Mouse (Mus musculus) gastrocnemius, postnatal 25 days (tissue): ENCODE results near the gene Fam131b. TPM values are rescaled to one million over a fixed set of nuclear protein-coding genes. Genes with fewer than 3 reads are reported as not detected.

Experiments used
- DNase-seq: peaks from one replicate; pipeline ENCODE4 v3.0.0; 2022
- total RNA-seq, 2 experiments: library from RNA; stranded (reverse); gene quantifications; 1 replicate in 1 of 2; 2 replicates in 1 of 2; pipeline ENCODE4 v1.2.3; 2021

Gene Fam131b
- total RNA-seq, 2 experiments from 2014 or later: 0.41 to 0.54 TPM

DNA sequence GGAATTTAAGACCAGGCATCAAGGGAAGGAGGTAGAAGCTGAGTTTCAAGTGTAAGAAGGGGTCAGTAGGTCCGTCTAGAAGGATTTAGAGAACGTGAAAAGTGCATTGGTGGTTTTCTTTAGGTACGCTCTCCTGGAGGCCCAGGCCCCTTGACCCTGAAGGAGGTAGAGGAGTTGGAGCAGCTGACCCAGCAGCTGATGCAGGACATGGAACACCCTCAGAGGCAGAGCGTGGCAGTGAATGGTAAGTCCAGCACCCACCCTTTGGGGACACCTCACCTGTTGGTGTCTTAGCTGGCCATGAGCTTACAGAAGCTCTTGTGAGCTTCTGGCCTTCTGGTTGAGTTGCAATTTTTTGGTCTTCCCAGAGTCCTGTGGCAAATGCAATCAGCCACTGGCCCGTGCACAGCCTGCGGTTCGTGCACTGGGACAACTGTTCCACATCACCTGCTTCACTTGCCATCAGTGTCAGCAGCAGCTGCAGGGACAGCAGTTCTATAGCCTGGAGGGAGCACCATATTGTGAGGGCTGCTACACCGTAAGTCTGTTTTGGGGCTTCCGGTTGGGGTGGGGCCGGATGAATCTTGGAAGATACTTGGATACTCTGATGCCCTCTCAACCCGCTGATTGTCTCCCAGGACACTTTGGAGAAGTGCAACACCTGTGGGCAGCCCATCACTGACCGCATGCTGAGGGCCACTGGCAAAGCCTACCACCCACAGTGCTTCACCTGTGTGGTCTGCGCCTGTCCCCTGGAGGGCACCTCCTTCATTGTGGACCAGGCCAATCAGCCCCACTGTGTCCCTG, 31.6 kb upstream of the Fam131b start:
- DNase-seq: no peak

DNA sequence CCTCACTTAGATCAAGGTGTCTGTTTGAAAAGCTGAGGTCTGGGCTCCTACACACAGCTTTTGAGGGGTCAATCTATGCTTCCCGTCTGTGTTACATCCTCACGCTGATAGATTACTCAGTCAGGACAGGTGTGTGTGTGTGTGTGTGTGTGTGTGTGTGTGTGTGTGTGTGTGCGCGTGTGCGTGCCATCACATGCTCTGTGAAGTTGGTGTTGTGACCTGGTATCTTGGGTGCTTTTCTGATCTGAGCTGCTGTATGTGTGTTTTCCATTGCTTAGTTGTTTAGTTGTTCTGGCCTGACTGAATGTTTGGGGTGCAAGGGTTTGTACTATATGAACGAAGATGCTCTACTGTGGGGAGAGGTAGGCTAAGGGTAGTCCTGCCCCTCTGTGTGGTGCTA, 30.9 kb upstream of the Fam131b start:
- DNase-seq: no peak

DNA sequence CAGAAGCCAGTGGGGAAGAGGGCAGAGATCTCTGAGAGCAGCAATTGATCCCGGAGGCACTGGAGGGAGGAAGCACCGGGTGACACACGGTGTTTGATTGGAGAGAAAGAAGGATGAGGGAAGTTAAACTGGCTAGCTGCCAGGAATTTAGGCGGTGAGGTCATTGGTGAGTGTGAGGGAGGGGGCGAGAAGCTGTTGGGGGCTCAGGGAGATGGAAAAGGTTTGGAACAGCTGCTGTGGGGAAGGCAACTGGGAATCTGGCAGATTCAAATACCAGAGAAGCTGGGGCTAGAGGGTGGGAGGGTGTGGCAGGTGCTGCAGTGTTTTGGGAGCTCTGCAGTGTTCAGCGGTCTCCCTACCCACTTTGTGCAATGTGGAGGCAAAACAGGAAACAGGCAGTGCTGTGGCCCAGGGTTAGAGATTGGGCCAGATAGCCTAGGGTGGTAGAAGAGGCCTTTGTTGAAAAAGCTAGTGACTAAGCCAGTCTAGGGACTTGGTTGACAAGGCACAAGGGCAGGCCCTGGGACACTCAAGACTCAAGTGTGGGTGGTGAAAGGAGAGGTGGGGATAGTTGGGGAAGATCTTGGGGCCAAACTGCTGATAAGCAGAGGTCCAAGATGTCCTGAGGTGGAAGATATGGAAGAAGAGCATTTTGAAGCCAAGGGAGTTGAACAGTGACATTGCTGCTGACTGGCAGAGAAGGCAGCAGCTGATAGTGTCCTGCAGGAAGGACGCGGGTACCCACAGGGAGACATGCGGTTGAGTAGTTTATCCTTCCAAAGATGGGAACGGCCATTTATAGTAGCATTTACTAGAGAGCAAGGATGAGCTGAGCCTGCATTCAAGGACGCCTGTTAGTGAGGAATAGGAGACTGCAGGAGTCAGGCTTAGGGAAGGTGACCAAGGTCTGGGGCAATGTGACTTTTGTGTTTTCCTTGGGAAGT, 29.9 kb upstream of the Fam131b start:
- no peak for DNase-seq

DNA sequence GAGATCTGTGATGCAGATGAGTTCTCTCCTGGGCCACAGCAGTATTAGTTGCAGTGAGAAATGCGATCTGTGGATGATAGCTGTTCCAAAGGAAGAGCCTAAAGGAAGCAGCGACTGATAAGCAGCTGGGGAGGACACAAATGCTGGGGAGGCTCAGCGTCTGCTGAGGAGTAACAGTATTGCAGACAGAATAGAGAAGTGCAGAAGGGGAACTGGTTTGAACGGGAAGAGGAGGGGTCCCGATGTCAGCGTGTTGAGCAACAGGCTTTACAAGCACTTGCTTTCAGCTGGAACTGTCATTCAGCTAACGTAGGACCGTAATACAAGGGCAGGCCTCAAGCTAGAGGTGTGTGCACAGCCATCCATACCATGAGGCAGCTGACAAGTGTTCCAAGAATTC, 28.7 kb upstream of the Fam131b start:
- DNase-seq: no peak

DNA sequence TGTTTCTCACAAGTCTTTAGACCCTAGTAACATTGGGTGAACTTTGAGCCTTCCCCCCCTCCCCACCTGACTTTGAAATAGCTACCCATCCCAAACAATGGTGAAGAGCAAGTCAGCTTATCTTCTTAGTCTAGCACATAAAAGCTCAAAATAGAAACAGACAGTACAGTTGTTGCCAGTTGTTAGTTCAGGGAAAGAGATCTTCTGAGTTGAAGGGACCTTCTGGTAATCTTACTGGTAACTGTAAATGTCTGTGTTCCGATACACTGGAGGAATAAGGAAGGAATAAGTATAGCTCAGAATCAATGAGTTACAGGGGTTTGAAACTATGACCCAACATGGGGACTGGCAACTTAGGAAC, 28.0 kb upstream of the Fam131b start:
- no peak for DNase-seq

DNA sequence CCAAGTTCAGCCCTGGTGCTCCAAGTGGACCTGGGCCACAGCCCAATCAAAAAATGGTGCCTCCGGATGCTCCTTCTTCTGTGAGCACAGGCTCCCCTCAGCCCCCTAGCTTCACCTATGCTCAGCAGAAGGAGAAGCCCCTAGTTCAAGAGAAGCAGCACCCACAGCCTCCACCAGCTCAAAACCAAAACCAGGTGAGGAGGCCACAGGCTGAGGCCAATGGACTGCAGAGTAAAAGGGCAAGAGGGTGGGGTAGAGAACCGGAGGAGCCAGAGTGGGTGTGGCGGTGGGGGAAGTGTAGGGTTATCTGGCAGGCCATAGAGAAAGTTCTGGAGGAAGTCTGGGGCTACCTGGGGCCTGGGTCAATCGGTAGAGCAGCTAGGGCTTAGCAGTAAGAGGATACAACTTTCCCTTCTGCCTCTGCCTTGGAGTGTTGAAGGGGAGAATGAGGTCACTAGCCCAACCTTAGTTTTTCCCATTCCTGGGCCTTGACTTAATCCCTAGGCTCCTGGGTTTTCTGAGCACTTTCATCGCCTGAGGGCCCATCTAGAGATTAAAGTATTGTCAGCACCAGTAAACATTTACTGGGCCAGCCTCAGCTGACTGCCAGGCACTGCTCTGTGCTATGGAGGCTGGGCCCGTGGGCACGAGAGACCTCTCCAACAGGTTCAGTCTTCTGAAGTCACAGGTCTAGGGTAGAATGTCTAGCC, 27.5 kb upstream of the Fam131b start:
- no peak for DNase-seq

DNA sequence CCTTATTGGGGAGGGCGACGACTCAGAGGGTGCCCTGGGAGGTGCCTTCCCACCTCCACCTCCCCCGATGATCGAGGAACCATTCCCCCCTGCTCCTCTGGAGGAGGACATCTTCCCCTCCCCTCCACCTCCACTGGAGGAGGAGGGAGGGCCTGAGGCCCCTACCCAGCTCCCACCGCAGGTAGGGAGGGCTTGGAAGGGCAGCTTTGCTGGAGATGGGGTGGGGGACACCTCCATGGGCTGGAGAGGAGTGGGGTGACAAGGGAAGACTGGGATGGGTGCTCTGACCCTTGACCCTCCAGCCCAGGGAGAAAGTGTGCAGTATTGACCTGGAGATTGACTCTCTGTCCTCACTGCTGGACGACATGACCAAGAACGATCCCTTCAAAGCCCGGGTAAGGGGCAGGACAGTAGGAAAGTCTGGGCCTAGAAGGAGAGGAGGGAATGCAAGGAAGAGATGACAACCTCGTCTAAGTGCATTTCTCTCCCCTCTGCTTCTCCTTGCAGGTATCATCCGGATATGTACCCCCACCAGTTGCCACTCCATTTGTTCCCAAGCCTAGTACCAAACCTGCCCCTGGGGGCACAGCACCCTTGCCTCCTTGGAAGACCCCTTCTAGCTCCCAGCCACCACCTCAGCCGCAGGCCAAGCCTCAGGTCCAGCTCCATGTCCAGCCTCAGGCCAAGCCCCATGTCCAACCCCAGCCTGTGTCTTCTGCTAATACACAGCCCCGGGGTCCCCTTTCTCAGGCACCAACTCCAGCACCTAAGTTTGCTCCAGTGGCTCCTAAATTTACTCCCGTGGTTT, 26.7 kb upstream of the Fam131b start:
- DNase-seq: no peak

DNA sequence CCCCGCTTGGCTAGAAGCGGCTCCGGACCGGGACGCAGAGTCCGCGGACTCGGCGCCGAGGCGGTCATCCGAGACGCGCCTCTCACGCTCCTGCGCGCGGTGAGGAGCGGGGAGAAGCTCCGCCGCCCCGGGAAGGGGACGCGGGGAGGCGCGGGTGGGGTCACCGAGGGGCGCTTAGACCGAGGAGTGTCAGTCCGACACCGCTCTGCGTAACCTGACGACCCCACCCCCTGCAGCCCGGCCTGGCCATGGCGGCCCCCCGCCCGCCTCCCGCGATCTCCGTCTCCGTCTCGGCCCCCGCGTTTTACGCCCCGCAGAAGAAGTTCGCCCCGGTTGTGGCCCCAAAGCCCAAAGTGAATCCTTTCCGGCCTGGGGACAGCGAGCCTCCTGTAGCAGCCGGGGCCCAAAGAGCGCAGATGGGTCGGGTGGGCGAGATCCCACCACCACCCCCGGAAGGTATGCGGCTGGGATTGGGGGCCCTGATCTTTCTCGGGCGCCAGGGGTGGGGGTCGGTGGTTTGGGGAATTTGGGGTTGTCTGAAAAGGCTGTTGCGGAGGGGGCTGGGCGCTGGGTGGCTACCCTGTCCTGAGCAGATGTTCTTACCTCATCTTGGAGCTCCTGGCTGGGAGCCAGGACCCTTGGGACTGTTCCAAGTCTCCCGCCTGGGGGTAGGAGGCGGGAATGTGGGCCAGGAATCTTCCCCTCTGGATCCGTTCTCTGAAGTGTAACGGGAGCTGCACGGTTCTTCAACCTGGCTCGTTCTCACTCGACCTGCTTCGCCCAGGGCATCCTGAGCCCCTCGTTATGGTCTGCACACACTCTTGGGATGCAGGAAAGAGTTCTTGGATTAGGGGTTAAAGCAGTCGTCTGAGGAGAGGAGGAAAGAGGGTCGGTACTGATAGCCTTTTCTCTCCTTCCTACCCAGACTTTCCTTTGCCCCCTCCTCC, 25.9 kb upstream of the Fam131b start:
- DNase-seq: peak; percentile 77

DNA sequence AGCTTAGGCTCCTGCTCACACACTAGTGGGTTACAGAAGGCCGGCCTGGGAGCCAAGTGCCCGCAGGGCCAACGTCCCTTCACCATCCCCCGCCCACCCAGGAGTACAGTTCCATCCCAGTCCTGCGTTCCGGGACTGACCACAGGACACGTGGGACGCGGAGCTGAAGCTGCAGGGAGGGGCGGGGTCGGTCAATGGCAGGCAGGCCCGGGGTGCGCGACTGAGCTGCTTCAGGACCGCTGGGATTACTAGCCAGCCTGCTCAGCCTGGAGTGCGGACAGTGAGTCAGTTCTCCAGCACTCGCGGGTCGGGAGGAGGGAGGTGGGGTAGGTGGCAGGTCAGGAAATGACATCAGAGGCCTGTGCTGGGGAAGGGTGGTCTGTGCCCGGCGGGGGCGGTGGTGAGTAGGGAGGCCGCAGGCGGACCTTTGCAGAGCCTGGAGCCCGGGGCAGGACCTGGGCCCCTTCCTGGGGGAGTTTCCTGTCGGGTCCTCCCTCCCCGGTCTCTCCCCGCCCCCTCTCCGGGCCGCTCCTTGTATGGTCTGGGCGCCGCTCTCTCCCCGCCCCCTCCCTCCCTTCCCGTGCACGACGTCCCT, 25.1 kb upstream of the Fam131b start, which contains the start of gene Zyx:
Gene Zyx, plus strand, starts transcription at position 205 of the 595 bp plus-strand sequence.
- peak; percentile 98 for DNase-seq

DNA sequence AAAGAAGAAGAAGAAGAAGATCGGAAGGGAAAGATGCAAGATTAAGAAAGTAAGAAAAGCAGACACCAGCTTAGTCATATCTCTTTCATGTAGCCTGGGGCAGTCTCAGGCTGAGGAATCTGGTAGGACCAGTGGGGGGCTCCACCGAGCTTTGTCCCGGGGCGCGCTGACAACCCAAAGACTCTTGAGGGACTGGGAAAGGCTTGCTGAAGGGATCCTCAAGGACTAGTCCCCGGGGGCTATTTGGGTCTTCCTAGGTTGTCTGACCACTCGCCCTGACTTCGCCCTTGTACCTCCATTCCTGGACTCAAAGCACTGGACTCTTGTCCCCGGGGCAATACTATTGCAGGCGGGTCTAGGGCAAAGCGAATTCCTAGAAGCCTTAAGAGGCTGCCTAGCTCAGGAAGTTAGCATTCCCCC, 24.6 kb upstream of the Fam131b start:
- DNase-seq: peak; percentile 72

DNA sequence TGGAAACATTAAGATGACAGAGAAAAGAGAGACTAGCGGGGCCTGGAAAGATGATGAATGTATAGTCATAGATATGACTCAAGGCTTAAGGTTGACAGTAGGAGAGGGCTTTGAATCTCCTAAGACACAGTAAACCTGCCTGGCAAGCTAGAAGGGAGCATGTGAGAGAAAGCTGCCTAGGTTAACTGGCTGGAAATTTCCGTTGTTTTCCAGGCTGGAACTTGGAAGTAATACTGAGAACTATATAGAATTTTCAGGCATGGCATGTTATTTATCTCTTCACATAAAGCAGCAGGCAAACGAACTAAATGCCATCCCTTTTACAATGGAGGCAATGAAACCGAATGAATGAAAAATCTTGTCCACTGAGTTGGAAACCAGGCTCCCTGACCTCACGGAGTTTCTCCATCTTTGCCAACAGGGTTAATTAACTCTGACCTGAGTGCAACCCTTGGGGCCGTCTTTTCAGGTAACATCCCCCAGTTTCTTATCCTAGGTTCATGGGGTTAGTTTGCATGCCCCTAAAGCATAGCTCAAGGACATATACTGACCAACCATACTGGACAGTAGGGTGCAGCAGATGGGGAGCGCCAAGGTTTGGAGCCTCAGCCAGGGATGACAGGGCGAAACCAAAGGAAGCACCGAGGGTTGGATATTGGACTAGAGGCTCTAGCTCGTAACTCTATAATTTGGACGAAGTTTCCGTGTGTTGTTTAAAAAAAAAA, 24.0 kb upstream of the Fam131b start:
- no peak for DNase-seq

DNA sequence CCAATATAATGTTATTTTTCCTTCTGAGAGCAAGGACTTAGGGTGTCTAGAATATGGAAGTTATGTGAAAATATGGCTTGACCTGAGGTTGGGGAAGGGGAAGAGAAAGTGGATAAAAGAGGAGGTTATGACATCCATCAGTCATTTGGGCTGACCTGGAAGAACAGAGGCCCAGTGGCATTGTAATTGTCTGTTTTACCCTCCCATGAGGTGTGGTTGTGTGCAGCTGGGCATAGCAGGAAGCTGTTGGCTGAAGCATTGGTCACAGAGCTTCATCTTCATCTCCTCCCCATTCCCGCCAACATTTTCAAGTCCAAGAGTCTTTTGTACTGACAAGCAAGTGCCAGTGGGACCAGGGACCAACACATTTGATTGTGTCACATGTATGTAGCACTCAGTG, 19.8 kb upstream of the Fam131b start:
- DNase-seq: no peak

DNA sequence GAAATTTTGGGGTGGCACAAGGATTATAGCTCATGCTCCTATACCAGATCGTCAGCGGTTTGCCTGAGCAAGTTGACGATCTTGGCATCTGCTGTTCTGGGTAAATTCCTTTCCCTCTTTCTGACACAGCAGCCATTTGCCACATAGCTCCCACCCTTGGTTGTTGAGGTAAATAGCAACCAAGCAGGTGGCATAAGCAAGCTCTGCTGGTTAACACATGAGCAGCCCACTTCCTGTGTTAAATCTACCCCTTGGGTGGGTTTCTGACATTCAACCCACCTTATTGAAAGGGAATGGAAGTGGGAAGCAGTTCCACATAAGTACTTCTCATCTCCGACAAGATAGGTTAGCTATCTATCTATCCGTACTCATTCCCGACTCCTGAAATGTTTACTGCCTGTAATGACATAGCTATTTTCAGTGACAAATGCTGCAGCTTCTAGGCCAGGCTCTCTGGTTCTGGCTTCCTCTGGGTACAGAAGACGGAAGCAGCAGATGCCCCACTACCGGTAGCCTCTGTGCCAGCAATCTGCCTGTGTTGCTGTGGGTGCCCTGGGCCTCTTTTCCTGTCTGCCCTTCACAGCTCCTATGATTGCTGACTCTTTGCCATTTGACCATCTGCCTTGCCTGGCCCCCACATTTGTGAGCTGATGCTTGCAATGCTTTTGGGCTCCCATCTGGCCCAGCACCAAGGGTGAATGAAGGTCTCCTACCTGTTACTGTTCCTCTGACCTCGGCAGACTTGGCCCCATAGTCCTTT, 19.1 kb upstream of the Fam131b start:
- DNase-seq: no peak

DNA sequence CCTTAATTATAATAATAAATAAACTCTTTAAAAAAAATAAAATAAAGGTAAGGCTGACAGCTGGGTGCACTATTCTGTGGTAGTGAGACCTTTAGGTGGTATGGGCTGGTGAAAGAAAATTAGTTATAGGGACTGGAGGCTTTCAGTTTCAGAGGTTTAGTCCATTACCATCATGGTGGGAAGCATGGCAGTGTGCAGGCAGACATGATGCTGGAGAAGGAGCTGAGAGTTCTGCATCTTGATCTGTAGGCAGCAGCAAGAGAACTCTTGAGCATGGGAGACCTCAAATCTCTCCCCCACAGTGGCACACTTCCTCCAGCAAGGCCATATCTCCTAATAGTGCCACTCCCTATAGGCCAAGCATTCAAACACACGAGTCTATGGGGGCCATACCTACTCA, 17.7 kb upstream of the Fam131b start:
- DNase-seq: no peak

DNA sequence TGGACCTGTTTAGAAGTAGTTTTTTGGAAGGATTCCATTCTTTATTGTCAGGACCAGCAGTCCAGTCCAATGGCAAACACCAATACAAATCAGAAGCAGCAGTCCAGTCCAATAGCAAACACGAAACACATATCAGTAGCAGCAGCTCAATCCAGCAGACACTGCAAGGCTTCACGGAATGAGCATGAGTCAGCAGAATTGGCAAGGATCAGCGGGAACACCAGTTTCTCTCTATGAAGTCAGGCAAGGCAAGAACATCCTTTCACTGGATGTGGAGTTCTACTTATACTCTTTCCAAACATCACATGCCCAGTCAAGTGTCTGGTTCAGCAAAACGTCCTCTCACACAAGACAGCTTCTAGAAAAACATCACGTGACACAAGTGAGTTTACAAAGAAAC, 15.5 kb upstream of the Fam131b start:
- no peak for DNase-seq

DNA sequence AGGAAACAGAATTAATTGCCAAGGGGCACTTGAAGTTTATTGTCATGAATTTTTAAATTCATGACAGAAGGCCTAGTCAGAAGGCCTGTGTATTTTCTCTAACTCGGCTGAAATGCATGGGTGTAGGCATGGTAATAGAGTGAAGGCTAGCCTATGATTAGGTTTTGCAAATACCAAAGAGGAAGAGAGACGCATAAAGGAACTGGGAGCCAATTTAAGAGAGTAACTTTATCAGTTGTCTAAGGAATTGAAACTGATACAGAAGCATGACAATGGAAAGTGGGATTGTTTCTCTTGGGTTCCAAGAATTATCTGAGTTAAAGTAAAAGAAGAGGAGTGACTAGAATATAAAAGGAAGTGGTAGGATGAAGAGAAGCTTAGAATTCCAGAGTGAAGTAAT, 14.7 kb upstream of the Fam131b start:
- DNase-seq: no peak

DNA sequence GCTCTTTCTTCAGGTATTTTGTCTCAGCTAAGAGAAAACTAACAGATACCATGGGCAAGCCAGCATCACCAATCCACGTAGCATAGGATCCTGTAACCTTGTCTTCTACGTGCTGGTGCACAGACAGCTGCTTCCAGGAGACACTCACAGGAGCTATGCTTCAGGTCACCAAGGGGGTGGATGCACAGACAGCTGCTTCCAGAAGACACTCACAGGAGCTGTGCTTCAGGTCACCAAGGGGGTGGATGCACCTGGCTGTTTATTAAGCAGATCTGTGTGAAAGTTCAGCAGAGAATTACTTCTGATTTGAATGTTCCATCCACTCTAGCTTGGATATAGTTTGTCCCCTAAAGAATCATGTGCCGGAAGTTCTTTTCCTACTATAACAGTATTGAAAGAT, 6.5 kb upstream of the Fam131b start:
- no peak for DNase-seq

DNA sequence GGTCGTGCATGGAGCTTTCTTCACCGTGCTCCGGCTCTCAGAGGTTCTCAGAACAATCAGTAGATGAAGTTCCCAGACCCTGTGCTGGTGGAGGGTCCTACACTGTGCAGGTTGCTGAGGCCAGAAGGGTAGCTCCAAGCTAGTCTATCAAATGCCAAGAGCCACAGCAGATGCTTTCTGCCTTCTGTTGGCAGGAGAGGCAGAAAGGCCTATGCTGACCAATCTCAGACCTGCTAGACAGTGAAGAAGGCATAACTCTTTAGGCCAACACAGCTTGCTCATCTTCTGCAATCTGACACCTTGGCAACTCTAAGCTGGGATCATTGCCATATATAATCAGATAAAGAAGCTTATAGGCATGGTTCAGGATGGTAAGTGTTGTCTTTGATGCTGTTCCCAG, 5.8 kb upstream of the Fam131b start:
- no peak for DNase-seq

DNA sequence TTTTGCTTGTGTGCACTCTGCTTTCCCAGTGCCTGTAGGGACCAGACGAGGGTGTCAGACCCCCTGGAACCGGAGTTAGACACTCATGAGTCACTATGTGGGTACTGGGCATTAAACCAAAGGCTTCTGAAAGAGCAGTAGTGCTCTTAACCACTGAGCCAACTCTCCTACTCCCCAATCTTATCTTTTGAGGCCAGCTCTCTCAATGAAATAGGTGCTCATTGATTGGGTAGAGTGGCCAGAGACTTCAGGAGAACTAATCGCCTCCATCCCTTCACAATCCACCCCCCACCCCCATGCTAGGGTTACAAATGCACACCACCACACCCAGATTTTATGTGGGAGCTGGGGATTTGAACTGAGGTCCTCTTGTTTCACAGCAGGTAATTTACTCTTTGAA, 4.3 kb upstream of the Fam131b start:
- DNase-seq: no peak
